Mouse (Mus musculus): ENCODE data around the gene Runx1. TPM values are rescaled to one million over a fixed set of nuclear protein-coding genes. Genes with fewer than 3 reads are reported as not detected.
A peak's percentile ranks its signal among the peaks of the same experiment; 100 is the strongest.

Gene Runx1
- polyA plus RNA-seq, 1 experiment = 32.5 TPM

- TF ChIP-seq CTCF (IDR thresholded peaks at IDR 0.05; ENCODE audit: insufficient read depth, low read length) (0 out of 2 replicates have a peak, but pooled peaks have one; percentile 13), POLR2A (IDR thresholded peaks at IDR 0.05; ENCODE audit: borderline replicate concordance, extremely low read depth, low read depth, low read length) (no peak)
- 65% methylated on average over 11 of the region's 11 CpGs for WGBS
- H3K4me1 ChIP-seq (ENCODE audit: control insufficient read depth, insufficient read depth, low read length) = no peaks in the 10 kb centered on the region; the same call in none of the 2 replicates
- no peak overlapping the region for H3K4me3 ChIP-seq (replicated peaks; ENCODE audit: extremely low read depth, low read depth, low read length)
- no peak for DNase-seq
Measured at GRCm38 (mm10) chr16:92623953-92624352, 202.0 kb downstream of the Runx1 start.

GRCm38 (mm10) chr16:92621859-92622258 lies 204.1 kb downstream of the Runx1 start:
- Histone ChIP-seq H3K4me1 (ENCODE audit: control insufficient read depth, insufficient read depth, low read length) (no peaks in the 10 kb centered on the region; the same call in none of the 2 replicates), H3K4me3 (replicated peaks; ENCODE audit: extremely low read depth, low read depth, low read length) (no peak overlapping the region)
- no peak for DNase-seq
- TF ChIP-seq CTCF (IDR thresholded peaks at IDR 0.05; ENCODE audit: insufficient read depth, low read length) = no peak
- TF ChIP-seq POLR2A (IDR thresholded peaks at IDR 0.05; ENCODE audit: borderline replicate concordance, extremely low read depth, low read depth, low read length) = no peak
- 51% methylated on average over 8 of the region's 8 CpGs for WGBS

- WGBS = 47% methylated on average over 10 of the region's 10 CpGs
- TF ChIP-seq CTCF (IDR thresholded peaks at IDR 0.05; ENCODE audit: insufficient read depth, low read length) = no peak
- Histone ChIP-seq H3K4me3 (replicated peaks; ENCODE audit: extremely low read depth, low read depth, low read length) (no peak overlapping the region), H3K4me1 (ENCODE audit: control insufficient read depth, insufficient read depth, low read length) (no peaks in the 10 kb centered on the region; the same call in none of the 2 replicates)
- DNase-seq = no peak
Measured at GRCm38 (mm10) chr16:92620841-92621518, 205.0 kb downstream of the Runx1 start.

GRCm38 (mm10) chr16:92616839-92617238 lies 209.1 kb downstream of the Runx1 start:
- no peak for TF ChIP-seq POLR2A (IDR thresholded peaks at IDR 0.05; ENCODE audit: borderline replicate concordance, extremely low read depth, low read depth, low read length)
- no peak for TF ChIP-seq CTCF (IDR thresholded peaks at IDR 0.05; ENCODE audit: insufficient read depth, low read length)
- H3K4me3 ChIP-seq (replicated peaks; ENCODE audit: extremely low read depth, low read depth, low read length) = no peak overlapping the region
- WGBS = 61% methylated on average over 2 of the region's 2 CpGs
- H3K4me1 ChIP-seq (ENCODE audit: control insufficient read depth, insufficient read depth, low read length) = peaks cover 3% of the 10 kb centered on the region; the same call in 1 of the 2 replicates
- no peak for DNase-seq

- Histone ChIP-seq H3K4me3 (replicated peaks; ENCODE audit: extremely low read depth, low read depth, low read length) (no peak overlapping the region), H3K4me1 (ENCODE audit: control insufficient read depth, insufficient read depth, low read length) (peaks cover 3% of the 10 kb centered on the region; the same call in 1 of the 2 replicates)
- TF ChIP-seq CTCF (IDR thresholded peaks at IDR 0.05; ENCODE audit: insufficient read depth, low read length) (0 out of 2 replicates have a peak, but pooled peaks have one; percentile 5), POLR2A (IDR thresholded peaks at IDR 0.05; ENCODE audit: borderline replicate concordance, extremely low read depth, low read depth, low read length) (no peak)
- DNase-seq = no peak
- WGBS = 79% methylated on average over 15 of the region's 15 CpGs
Measured at GRCm38 (mm10) chr16:92615234-92615799, 210.6 kb downstream of the Runx1 start.

GRCm38 (mm10) chr16:92612546-92612945 lies 213.4 kb downstream of the Runx1 start:
- Histone ChIP-seq H3K4me3 (replicated peaks; ENCODE audit: extremely low read depth, low read depth, low read length) (no peak overlapping the region), H3K4me1 (ENCODE audit: control insufficient read depth, insufficient read depth, low read length) (peaks cover 5% of the 10 kb centered on the region; the same call in 1 of the 2 replicates)
- WGBS = 36% methylated on average over 8 of the region's 8 CpGs
- DNase-seq = peak; percentile 65
- TF ChIP-seq CTCF (IDR thresholded peaks at IDR 0.05; ENCODE audit: insufficient read depth, low read length) = no peak
- TF ChIP-seq POLR2A (IDR thresholded peaks at IDR 0.05; ENCODE audit: borderline replicate concordance, extremely low read depth, low read depth, low read length) = no peak

GRCm38 (mm10) chr16:92611641-92612149 lies 214.3 kb downstream of the Runx1 start:
- 57% methylated on average over 12 of the region's 12 CpGs for WGBS
- DNase-seq = peak; percentile 52
- H3K4me1 ChIP-seq (ENCODE audit: control insufficient read depth, insufficient read depth, low read length) = peaks cover 5% of the 10 kb centered on the region; the same call in 1 of the 2 replicates
- no peak for TF ChIP-seq CTCF (IDR thresholded peaks at IDR 0.05; ENCODE audit: insufficient read depth, low read length)
- no peak for TF ChIP-seq POLR2A (IDR thresholded peaks at IDR 0.05; ENCODE audit: borderline replicate concordance, extremely low read depth, low read depth, low read length)
- no peak overlapping the region for H3K4me3 ChIP-seq (replicated peaks; ENCODE audit: extremely low read depth, low read depth, low read length)

GRCm38 (mm10) chr16:92610464-92610863 lies 215.5 kb downstream of the Runx1 start:
- H3K4me1 ChIP-seq (ENCODE audit: control insufficient read depth, insufficient read depth, low read length) = peaks cover 5% of the 10 kb centered on the region; the same call in 1 of the 2 replicates
- DNase-seq = no peak
- TF ChIP-seq POLR2A (IDR thresholded peaks at IDR 0.05; ENCODE audit: borderline replicate concordance, extremely low read depth, low read depth, low read length) = no peak
- H3K4me3 ChIP-seq (replicated peaks; ENCODE audit: extremely low read depth, low read depth, low read length) = no peak overlapping the region
- 66% methylated on average over 8 of the region's 8 CpGs for WGBS

- peaks cover 5% of the 10 kb centered on the region; the same call in 1 of the 2 replicates for H3K4me1 ChIP-seq (ENCODE audit: control insufficient read depth, insufficient read depth, low read length)
- H3K4me3 ChIP-seq (replicated peaks; ENCODE audit: extremely low read depth, low read depth, low read length) = no peak overlapping the region
- no peak for TF ChIP-seq POLR2A (IDR thresholded peaks at IDR 0.05; ENCODE audit: borderline replicate concordance, extremely low read depth, low read depth, low read length)
- no peak for TF ChIP-seq CTCF (IDR thresholded peaks at IDR 0.05; ENCODE audit: insufficient read depth, low read length)
- 66% methylated on average over 11 of the region's 11 CpGs for WGBS
- DNase-seq = no peak
Measured at GRCm38 (mm10) chr16:92609717-92610077, 216.3 kb downstream of the Runx1 start.

Data from lung, adult 2 months (tissue).